Mouse (Mus musculus) liver, embryonic 14.5 days (tissue): Measurements from ENCODE around the gene Lrig2. TPM values are rescaled to one million over a fixed set of nuclear protein-coding genes. Genes with fewer than 3 reads are reported as not detected.

Experiments used
- ATAC-seq: fragments of 200-750 bp; cut with Nextera tagmentation; 2 replicates; pipeline ENCODE4 v1.8.0; 2017; ENCODE audit warnings: moderate number of reproducible peaks, mild to moderate bottlenecking, moderate library complexity; ENCODE audit not compliant: insufficient read depth
- DNase-seq, 3 experiments: peaks; one replicate each; pipeline ENCODE4 v3.0.0-alpha.2; 2012 to 2013; ENCODE audit warnings: low read depth in 3 of 3, low spot score in 3 of 3
- H3K27ac ChIP-seq: fragments of 300-500 bp; sonication (generic); 2 replicates; pipeline ENCODE4 v1.5.1; 2014; ENCODE audit warnings: moderate library complexity, mild to moderate bottlenecking, control low read depth, inconsistent platforms
- H3K27me3 ChIP-seq: fragments of 300-500 bp; sonication (generic); 2 replicates; pipeline ENCODE4 v1.6.1; 2014; ENCODE audit warnings: mild to moderate bottlenecking, low read length, moderate library complexity; ENCODE audit not compliant: control insufficient read depth, insufficient read depth
- H3K36me3 ChIP-seq: fragments of 300-500 bp; sonication (generic); replicated peaks from 2 replicates; pipeline ENCODE4 v1.6.1; 2014; ENCODE audit warnings: low read depth; ENCODE audit not compliant: control insufficient read depth, insufficient read depth
- H3K4me1 ChIP-seq, 2 experiments: fragments of 200-500 bp in 1 of 2; fragments of 300-500 bp in 1 of 2; sonication (generic) in 1 of 2; replicated peaks; 2 replicates each; pipeline ENCODE4 v1.6.1; 2012 to 2014; ENCODE audit warnings: antibody characterized with exemption in 1 of 2, inconsistent platforms in 1 of 2, low read length in 1 of 2; ENCODE audit not compliant: control insufficient read depth in 2 of 2, insufficient read depth in 2 of 2
- H3K4me2 ChIP-seq: fragments of 300-500 bp; sonication (generic); 2 replicates; pipeline ENCODE4 v1.6.1; 2014; ENCODE audit warnings: low read depth, mild to moderate bottlenecking, control low read depth, moderate library complexity
- H3K4me3 ChIP-seq, 2 experiments: fragments of 200-500 bp in 1 of 2; fragments of 300-500 bp in 1 of 2; sonication (generic) in 1 of 2; 2 replicates each; pipeline ENCODE4 v1.5.1; 2012 to 2014; ENCODE audit warnings: low read depth in 2 of 2, low read length in 2 of 2, mild to moderate bottlenecking in 2 of 2, control low read depth in 1 of 2, inconsistent platforms in 1 of 2, moderate library complexity in 1 of 2; ENCODE audit not compliant: insufficient read depth in 1 of 2
- H3K9ac ChIP-seq: fragments of 300-500 bp; sonication (generic); replicated peaks from 2 replicates; pipeline ENCODE4 v1.6.1; 2014; ENCODE audit warnings: mild to moderate bottlenecking, control low read depth, moderate library complexity
- H3K9me3 ChIP-seq: fragments of 300-500 bp; sonication (generic); 2 replicates; pipeline ENCODE4 v1.6.1; 2016; ENCODE audit warnings: low read length, mixed read lengths; ENCODE audit not compliant: control insufficient read depth
- CTCF ChIP-seq: IDR thresholded peaks from 2 replicates; pipeline ENCODE4 v1.5.1; 2016; ENCODE audit warnings: antibody characterized with exemption, low read depth, control low read depth
- EP300 ChIP-seq: IDR thresholded peaks from 2 replicates; pipeline ENCODE4 v1.6.1; 2016; ENCODE audit warnings: antibody characterized with exemption, low read depth
- WGBS: fragments of 180-500 bp; shearing (Covaris S2); extraction: QIAGEN DNeasy Blood & Tissue Kit; methylation state at CpG from one replicate; pipeline ENCODE4 v1.1.7; 2014; ENCODE audit not compliant: insufficient replicate concordance; 5-methylcytosine and 5-hydroxymethylcytosine counted together
- polyA plus RNA-seq, 2 experiments: library from polyadenylated mRNA; depleted of rRNA in 1 of 2; stranded (reverse) in 1 of 2; unstranded in 1 of 2; fragments of >200 nt; fragmentation: Nextera tagmentation in 1 of 2; extraction: Ambion mirVana in 1 of 2; gene quantifications; 2 replicates each; pipeline versions ENCODE4 v1.2.1 to v1.2.3; 2012 to 2014

The Lrig2 gene
- polyA plus RNA-seq, 2 experiments, result 1.9 to 3.1 TPM

DNA sequence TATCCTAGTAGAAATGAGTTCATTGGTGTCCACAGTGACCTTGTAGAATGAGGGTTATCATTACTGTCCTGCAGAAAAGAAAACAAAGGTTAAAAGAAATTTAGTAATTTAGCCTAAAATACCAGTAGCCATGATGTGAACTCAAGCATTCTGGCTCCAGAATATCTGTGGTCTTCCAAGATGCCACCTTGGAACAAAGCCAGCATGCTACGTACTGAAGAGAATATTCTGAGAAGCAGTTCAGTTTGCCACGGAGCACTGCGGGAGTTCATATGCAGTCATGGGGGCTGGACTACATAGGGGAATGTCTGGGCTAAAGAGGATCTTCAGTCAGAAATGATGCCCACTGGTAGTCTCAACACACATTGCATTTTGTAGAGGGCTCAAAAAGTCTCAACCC is 67.6 kb downstream of the Lrig2 start:
- WGBS, result 66% methylated on average over 3 of the region's 3 CpGs
- DNase-seq (no peak), ATAC-seq (no peak)
- H3K4me3 ChIP-seq, result no peak overlapping the region
- H3K9me3 ChIP-seq, result no peaks in the 10 kb centered on the region
- no peaks in the 10 kb centered on the region for H3K36me3 ChIP-seq
- H3K9ac ChIP-seq, result no peak overlapping the region
- peaks cover 0 to 10% of the 10 kb centered on the region in 2 experiments; a peak in 2 of 4 replicates for H3K4me1 ChIP-seq
- TF ChIP-seq EP300, result no peak
- no peak for TF ChIP-seq CTCF
- H3K4me2 ChIP-seq, result no peak overlapping the region
- no peak overlapping the region for H3K27ac ChIP-seq
- no peaks in the 10 kb centered on the region for H3K27me3 ChIP-seq

DNA sequence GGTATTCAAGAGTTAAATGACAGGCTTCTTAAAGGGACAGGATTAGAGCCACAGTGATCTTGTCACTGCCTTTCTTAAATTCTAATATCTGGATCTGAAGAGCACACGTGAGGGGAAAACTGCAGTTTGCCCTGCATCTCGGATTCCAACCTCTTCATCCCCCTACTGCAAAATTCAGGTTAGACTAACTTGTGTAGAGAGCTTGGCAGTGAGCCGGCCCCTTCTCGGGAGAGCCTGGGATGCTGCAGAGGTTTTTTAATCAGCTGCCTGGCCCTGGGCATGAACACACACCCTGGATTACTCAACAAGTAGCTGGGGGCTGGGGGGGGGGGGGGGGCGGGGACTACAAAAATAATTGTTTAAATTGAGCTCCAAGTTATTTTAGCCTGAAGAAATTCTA is 69.4 kb downstream of the Lrig2 start:
- H3K27ac ChIP-seq, result no peak overlapping the region
- peaks cover 0 to 10% of the 10 kb centered on the region in 2 experiments; a peak in 2 of 4 replicates for H3K4me1 ChIP-seq
- no peak for DNase-seq
- H3K4me3 ChIP-seq, result no peak overlapping the region
- TF ChIP-seq EP300 (no peak), CTCF (no peak)
- ATAC-seq, result no peak
- no peak overlapping the region for H3K9ac ChIP-seq
- no peaks in the 10 kb centered on the region for H3K27me3 ChIP-seq
- H3K9me3 ChIP-seq, result no peaks in the 10 kb centered on the region
- H3K4me2 ChIP-seq, result peak overlapping the region; percentile 37; the same call in 1 of the 2 replicates
- WGBS, result 33% methylated on average over 5 of the region's 5 CpGs
- no peaks in the 10 kb centered on the region for H3K36me3 ChIP-seq

DNA sequence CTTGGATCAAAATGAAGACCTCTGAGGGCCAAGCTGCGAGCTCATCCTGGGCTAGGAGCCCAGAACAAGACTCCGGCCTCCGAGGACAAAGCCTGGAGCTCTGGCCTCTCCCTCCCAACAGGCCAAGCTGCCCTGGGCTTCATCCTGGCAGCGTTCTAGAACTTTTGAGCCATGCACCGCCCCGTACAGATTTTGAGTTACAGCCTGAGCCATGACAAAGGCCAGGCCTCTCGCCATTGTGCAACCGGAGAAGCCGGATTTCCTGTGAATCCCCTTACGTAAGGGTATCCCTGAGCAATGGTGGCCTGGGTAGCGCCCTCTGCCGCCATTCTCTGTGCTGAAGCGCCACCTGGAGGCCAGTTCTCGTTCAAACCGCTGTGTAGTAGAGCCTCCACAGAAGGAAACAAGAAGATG is 69.8 kb downstream of the Lrig2 start:
- Histone ChIP-seq H3K4me1 (peaks cover 0 to 10% of the 10 kb centered on the region in 2 experiments; a peak in 2 of 4 replicates), H3K27me3 (no peaks in the 10 kb centered on the region), H3K27ac (no peak overlapping the region), H3K4me2 (peak overlapping the region; percentile 37), H3K9ac (no peak overlapping the region), H3K9me3 (no peaks in the 10 kb centered on the region), H3K4me3 (no peak overlapping the region), H3K36me3 (no peaks in the 10 kb centered on the region)
- 8% methylated on average over 15 of the region's 15 CpGs for WGBS
- DNase-seq, result peak; percentile 53 to 61 (median 54)
- TF ChIP-seq EP300 (no peak), CTCF (peak; percentile 91)
- peak; percentile 81 for ATAC-seq

DNA sequence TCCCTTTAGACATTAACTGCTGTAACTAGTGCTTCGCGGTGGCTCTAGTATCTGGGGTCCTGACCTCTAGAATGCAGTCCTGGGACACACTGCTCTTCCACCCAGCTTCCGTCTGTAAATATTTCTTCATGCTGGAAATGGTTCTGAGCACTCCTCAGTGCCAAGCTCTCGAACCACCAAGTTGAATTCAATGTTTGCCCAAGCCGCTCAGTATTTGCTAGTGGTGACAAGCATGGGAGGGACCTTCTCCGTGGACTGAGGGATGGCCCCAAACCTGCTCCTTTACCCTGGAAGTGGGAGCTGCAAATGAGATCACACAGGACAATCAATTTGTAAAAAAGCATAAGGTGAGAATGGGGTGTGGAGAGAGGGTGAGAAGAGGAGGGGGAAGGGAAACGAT is 70.3 kb downstream of the Lrig2 start:
- WGBS, result 55% methylated on average over 7 of the region's 7 CpGs
- DNase-seq, result no peak
- H3K27me3 ChIP-seq, result no peaks in the 10 kb centered on the region
- no peak overlapping the region for H3K9ac ChIP-seq
- no peak overlapping the region for H3K4me3 ChIP-seq
- ATAC-seq, result peak; percentile 34; the same call in 1 of the 2 replicates
- H3K36me3 ChIP-seq, result no peaks in the 10 kb centered on the region
- TF ChIP-seq EP300 (no peak), CTCF (no peak)
- no peaks in the 10 kb centered on the region for H3K9me3 ChIP-seq
- peak overlapping the region; percentile 37 for H3K4me2 ChIP-seq
- H3K27ac ChIP-seq, result no peak overlapping the region
- H3K4me1 ChIP-seq, result peaks cover 0 to 10% of the 10 kb centered on the region in 2 experiments; a peak in 2 of 4 replicates

DNA sequence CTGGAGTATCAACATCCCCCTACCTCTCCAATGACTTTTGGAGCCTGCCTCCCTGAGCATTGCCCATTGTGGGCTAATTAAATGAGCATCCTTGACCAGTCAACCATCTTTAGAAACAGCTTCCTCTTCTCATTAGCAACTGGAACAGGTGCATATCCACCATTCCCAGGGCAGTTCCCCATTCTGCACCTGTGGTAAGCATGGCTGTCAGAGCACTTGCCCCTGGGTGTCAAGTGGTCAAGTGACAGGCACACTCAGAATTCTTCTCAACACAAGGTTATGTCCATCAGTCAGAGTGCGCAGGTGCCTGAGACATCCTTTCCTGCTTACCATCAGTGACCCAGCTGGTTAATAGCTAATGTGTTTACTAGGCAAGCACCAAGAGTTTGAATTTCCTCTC is 72.9 kb downstream of the Lrig2 start:
- H3K36me3 ChIP-seq, result no peaks in the 10 kb centered on the region
- no peaks in the 10 kb centered on the region for H3K27me3 ChIP-seq
- no peak overlapping the region for H3K9ac ChIP-seq
- no peak overlapping the region for H3K4me2 ChIP-seq
- DNase-seq (no peak), ATAC-seq (no peak)
- TF ChIP-seq CTCF, result no peak
- no peak for TF ChIP-seq EP300
- H3K27ac ChIP-seq, result no peak overlapping the region
- peaks cover 0 to 13% of the 10 kb centered on the region in 2 experiments; a peak in 2 of 4 replicates for H3K4me1 ChIP-seq
- WGBS, result 62% methylated on average over 1 of the region's 1 CpGs
- no peak overlapping the region for H3K4me3 ChIP-seq
- H3K9me3 ChIP-seq, result no peaks in the 10 kb centered on the region
